Mouse (Mus musculus) CH12.LX (cell line): ENCODE data around the gene Nedd8.

Experiments used
- CTCF ChIP-seq, 2 experiments: IDR thresholded peaks in 1 of 2; conservative IDR thresholded peaks in 1 of 2; 2 replicates each; pipeline ENCODE4 v1.5.1; 2011 to 2012; ENCODE audit warnings: low read depth in 2 of 2, low read length in 2 of 2, improper control_type of control experiment in 1 of 2, inconsistent platforms in 1 of 2, mild to moderate bottlenecking in 1 of 2, moderate library complexity in 1 of 2
- ELF1 ChIP-seq: IDR thresholded peaks from 2 replicates; pipeline ENCODE4 v1.6.1; 2014; ENCODE audit warnings: low read depth, mild to moderate bottlenecking, inconsistent platforms, low read length, improper control_type of control experiment
- HCFC1 ChIP-seq: IDR thresholded peaks from 2 replicates; pipeline ENCODE4 v1.6.1; 2012; ENCODE audit warnings: low read depth, mild to moderate bottlenecking, inconsistent platforms, low read length, improper control_type of control experiment
- KAT2A ChIP-seq: IDR thresholded peaks from 2 replicates; pipeline ENCODE4 v1.6.1; 2012; ENCODE audit warnings: low read length, improper control_type of control experiment, inconsistent platforms; ENCODE audit not compliant: insufficient replicate concordance
- POLR2A ChIP-seq: IDR thresholded peaks from 2 replicates; pipeline ENCODE4 v1.6.1; 2011; ENCODE audit warnings: low read depth, mild to moderate bottlenecking, improper control_type of control experiment, low read length
- SIN3A ChIP-seq: IDR thresholded peaks from 2 replicates; pipeline ENCODE4 v1.6.1; 2012; ENCODE audit warnings: low read length, improper control_type of control experiment, inconsistent platforms
- ZC3H11A ChIP-seq: IDR thresholded peaks from 2 replicates; pipeline ENCODE4 v1.6.1; 2012; ENCODE audit warnings: low read depth, mild to moderate bottlenecking, inconsistent platforms, low read length, improper control_type of control experiment
- ZNF384 ChIP-seq: IDR thresholded peaks from 2 replicates; pipeline ENCODE4 v1.6.1; 2012; ENCODE audit warnings: low read depth, low read length, improper control_type of control experiment, inconsistent platforms

DNA sequence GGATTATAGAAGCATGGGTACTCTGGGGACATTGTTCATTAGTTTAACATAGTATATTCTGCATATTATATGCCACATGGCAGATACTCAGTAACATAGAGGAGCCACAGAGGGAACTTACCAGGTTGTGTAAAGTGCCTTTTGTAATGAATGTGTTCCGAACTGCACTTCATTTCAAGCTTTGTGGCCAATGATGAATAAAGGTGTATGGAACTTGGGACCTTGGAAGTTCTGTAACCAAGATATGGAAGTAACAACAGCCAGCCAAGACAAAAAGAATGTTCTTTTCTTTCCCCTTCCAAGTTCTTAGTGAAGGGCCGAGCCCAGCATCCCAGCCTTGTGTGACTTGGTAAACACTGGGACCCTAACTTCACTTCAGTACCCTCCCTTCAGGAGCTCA lies 22.0 kb downstream of the Nedd8 start, which contains the start of gene Tssk4:
- TF ChIP-seq SIN3A (no peak), HCFC1 (no peak), KAT2A (no peak), POLR2A (no peak), ZC3H11A (no peak), CTCF (conservative IDR thresholded peaks at IDR 0.05 in 1 of 2, IDR thresholded peaks at IDR 0.05 in 1 of 2; ENCODE audit: low read depth in 2 of 2, low read length in 2 of 2) (no peak), ELF1 (no peak), ZNF384 (no peak)
